Mouse (Mus musculus) thymus, postnatal 14 days (tissue): ENCODE results near the gene Wdr17.
"Not testable (repeated sequence)": the region's sequence is repeated elsewhere in the genome, so short reads cannot be mapped to it uniquely, and the experiment has no call there.

Experiments used
- DNase-seq: peaks from one replicate; pipeline ENCODE4 v3.0.0; 2021

Gene Wdr17

GRCm38 (mm10) chr8:54791858-54792698, 94.9 kb downstream of the Wdr17 start:
- no peak for DNase-seq

- no peak for DNase-seq
These were observed 106.6 kb downstream of the Wdr17 start for GRCm38 (mm10) chr8:54780134-54780942.

- no peak for DNase-seq
These were observed 107.5 kb downstream of the Wdr17 start for GRCm38 (mm10) chr8:54779317-54780133.

- DNase-seq, result no peak
These were observed 110.0 kb downstream of the Wdr17 start for GRCm38 (mm10) chr8:54777012-54777411.

- no peak for DNase-seq
These were observed 110.7 kb downstream of the Wdr17 start for GRCm38 (mm10) chr8:54776241-54776640.

- no peak for DNase-seq
These were observed 129.3 kb downstream of the Wdr17 start for GRCm38 (mm10) chr8:54757646-54758045.

- DNase-seq, result no peak
These were observed 150.2 kb downstream of the Wdr17 start for GRCm38 (mm10) chr8:54736660-54737312.

- DNase-seq, result no peak
These were observed 162.3 kb downstream of the Wdr17 start for GRCm38 (mm10) chr8:54724668-54725035.

GRCm38 (mm10) chr8:54723976-54724667, 162.9 kb downstream of the Wdr17 start:
- DNase-seq, result peak; percentile 17

- DNase-seq, result no peak
These were observed 168.5 kb downstream of the Wdr17 start for GRCm38 (mm10) chr8:54718515-54718914.

- DNase-seq, result no peak
These were observed 181.2 kb downstream of the Wdr17 start for GRCm38 (mm10) chr8:54705743-54706142.

- DNase-seq, result no peak
These were observed 215.2 kb downstream of the Wdr17 start for GRCm38 (mm10) chr8:54671806-54672205.

GRCm38 (mm10) chr8:54667756-54668155, 219.2 kb downstream of the Wdr17 start:
- no peak for DNase-seq

GRCm38 (mm10) chr8:54660675-54661074, 226.3 kb downstream of the Wdr17 start:
- peak; percentile 16 for DNase-seq

GRCm38 (mm10) chr8:54659703-54660102, 227.3 kb downstream of the Wdr17 start:
- no peak for DNase-seq

GRCm38 (mm10) chr8:54638634-54639033, 248.3 kb downstream of the Wdr17 start:
- DNase-seq, result no peak

- DNase-seq, result not testable (repeated sequence)
These were observed 270.3 kb downstream of the Wdr17 start for GRCm38 (mm10) chr8:54616710-54617109.

GRCm38 (mm10) chr8:54610238-54610637, 276.7 kb downstream of the Wdr17 start:
- no peak for DNase-seq

- no peak for DNase-seq
These were observed 277.6 kb downstream of the Wdr17 start for GRCm38 (mm10) chr8:54609336-54609735.

GRCm38 (mm10) chr8:54603440-54603839, 283.5 kb downstream of the Wdr17 start:
- no peak for DNase-seq

GRCm38 (mm10) chr8:54600671-54601251, 286.2 kb downstream of the Wdr17 start, which contains the start of gene Spata4:
Spata4 (plus strand) TSS chr8:54600781.
- no peak for DNase-seq
